Mouse (Mus musculus) erythroblast, embryonic 14.5 days (primary cell): ENCODE measurements around the gene Glcci1. TPM values are rescaled to one million over a fixed set of nuclear protein-coding genes. Genes with fewer than 3 reads are reported as not detected.

ENCODE experiments used
- H3K27me3 ChIP-seq: 2 replicates; pipeline ENCODE4 v1.6.1; 2012; ENCODE audit warnings: inconsistent platforms; ENCODE audit not compliant: control insufficient read depth
- H3K36me3 ChIP-seq: 2 replicates; pipeline ENCODE4 v1.6.1; 2012; ENCODE audit warnings: mild to moderate bottlenecking, inconsistent platforms; ENCODE audit not compliant: control insufficient read depth
- H3K4me1 ChIP-seq: 2 replicates; pipeline ENCODE4 v1.6.1; 2012; ENCODE audit warnings: inconsistent platforms; ENCODE audit not compliant: control insufficient read depth
- H3K4me3 ChIP-seq: replicated peaks from 2 replicates; pipeline ENCODE3; 2012; ENCODE audit warnings: moderate library complexity, mild to moderate bottlenecking, inconsistent platforms
- H3K9me3 ChIP-seq: 2 replicates; pipeline ENCODE4 v1.6.1; 2012; ENCODE audit warnings: low read length, inconsistent platforms, mixed read lengths; ENCODE audit not compliant: control insufficient read depth
- GATA1 ChIP-seq: IDR thresholded peaks from 2 replicates; pipeline ENCODE4 v1.6.1; 2012; ENCODE audit warnings: low read length, inconsistent platforms, mixed read lengths
- TAL1 ChIP-seq: IDR thresholded peaks from 3 replicates; pipeline ENCODE4 v1.6.1; 2012; ENCODE audit warnings: low read length, inconsistent platforms, mixed read lengths
- polyA plus RNA-seq: library from polyadenylated mRNA; stranded (reverse); fragments of >175 nt; gene quantifications from 2 replicates; pipeline ENCODE4 v1.2.3, GENCODE M21; 2012

Glcci1 gene
- polyA plus RNA-seq, 1 experiment = 0.29 TPM

DNA sequence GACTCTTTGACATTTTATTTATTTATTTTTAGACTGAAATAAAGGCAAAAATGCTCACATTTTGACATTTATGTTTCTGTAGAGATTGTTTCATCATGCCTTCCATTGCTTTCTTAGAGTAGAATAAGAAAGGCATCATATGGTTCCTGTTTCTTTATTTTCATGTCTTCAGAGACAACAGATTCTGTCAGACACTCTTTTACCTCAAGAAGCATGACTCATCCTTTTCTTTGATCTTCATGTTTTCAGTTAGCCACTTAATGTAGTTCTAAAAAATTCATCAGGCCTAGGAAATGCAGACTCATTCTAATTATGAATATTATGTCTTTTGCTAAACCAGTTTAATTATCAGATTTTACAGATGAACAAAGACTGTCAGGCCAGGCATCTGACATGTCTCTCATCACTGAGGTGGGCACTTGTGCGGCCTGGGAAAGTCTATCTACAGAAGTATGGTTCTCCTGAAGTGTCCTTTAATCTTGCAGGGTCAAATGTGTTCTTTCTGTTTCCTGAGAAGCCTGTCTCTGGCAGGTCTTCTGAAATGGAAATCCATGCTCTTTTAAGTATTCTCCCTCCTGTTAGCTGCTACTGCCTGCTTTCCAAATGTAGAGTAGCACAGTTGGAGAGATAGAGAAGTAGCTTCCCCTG, 19.3 kb upstream of the Glcci1 start:
- TF ChIP-seq GATA1 (no peak), TAL1 (no peak)
- Histone ChIP-seq H3K36me3 (no peaks in the 10 kb centered on the region), H3K4me1 (peaks cover 54% of the 10 kb centered on the region), H3K4me3 (no peak overlapping the region), H3K27me3 (no peaks in the 10 kb centered on the region), H3K9me3 (no peaks in the 10 kb centered on the region)

- Histone ChIP-seq H3K4me3 (no peak overlapping the region), H3K4me1 (peaks cover 32% of the 10 kb centered on the region), H3K27me3 (peaks cover 5% of the 10 kb centered on the region), H3K9me3 (no peaks in the 10 kb centered on the region), H3K36me3 (no peaks in the 10 kb centered on the region)
- TF ChIP-seq GATA1 (no peak), TAL1 (no peak)
Measured at GRCm38 (mm10) chr6:8492248-8492647, 17.2 kb upstream of the Glcci1 start.

- Histone ChIP-seq H3K27me3 (peaks cover 10% of the 10 kb centered on the region), H3K9me3 (no peaks in the 10 kb centered on the region), H3K4me3 (no peak overlapping the region), H3K4me1 (peaks cover 10% of the 10 kb centered on the region), H3K36me3 (no peaks in the 10 kb centered on the region)
- no peak for TF ChIP-seq GATA1
- no peak for TF ChIP-seq TAL1
Measured at GRCm38 (mm10) chr6:8495109-8495826, 14.1 kb upstream of the Glcci1 start.

GRCm38 (mm10) chr6:8495827-8496222, 13.6 kb upstream of the Glcci1 start:
- no peaks in the 10 kb centered on the region for H3K9me3 ChIP-seq
- no peak for TF ChIP-seq TAL1
- no peak for TF ChIP-seq GATA1
- no peaks in the 10 kb centered on the region for H3K36me3 ChIP-seq
- H3K4me1 ChIP-seq = peaks cover 7% of the 10 kb centered on the region
- H3K27me3 ChIP-seq = peaks cover 10% of the 10 kb centered on the region
- no peak overlapping the region for H3K4me3 ChIP-seq

DNA sequence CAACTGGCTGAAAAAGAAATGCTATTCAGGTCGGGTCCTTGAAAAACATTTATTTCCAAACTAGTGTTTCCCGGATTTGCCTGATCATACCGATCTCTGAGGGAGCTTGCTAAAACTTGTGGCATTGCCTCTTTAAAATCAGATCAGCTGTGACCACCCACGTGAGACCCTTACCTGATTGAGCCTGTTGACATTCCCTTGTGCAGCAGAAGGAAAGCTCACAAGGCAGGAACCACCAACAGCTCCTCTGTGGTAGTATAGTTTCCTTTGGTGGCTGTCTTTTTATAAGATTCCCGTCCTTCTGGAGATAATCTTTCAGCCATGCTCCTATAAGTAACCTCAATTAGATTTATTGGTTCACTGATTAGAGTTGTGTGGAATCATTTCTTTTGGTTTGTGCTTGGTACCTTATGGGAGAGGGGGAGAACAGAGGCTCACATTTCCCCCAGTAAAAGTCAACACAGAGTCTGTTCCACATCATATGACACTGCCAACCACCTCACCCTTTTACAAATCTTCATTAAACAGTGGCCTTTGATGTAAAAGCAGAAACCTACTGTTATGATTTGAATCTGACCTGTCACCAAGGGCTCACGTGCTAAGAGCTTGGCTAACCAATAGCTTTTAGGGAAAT, 12.0 kb upstream of the Glcci1 start:
- H3K4me3 ChIP-seq = no peak overlapping the region
- H3K36me3 ChIP-seq = no peaks in the 10 kb centered on the region
- TF ChIP-seq TAL1 (no peak), GATA1 (no peak)
- H3K9me3 ChIP-seq = no peaks in the 10 kb centered on the region
- peaks cover 18% of the 10 kb centered on the region for H3K27me3 ChIP-seq
- H3K4me1 ChIP-seq = no peaks in the 10 kb centered on the region

- no peak overlapping the region for H3K4me3 ChIP-seq
- no peaks in the 10 kb centered on the region for H3K36me3 ChIP-seq
- TF ChIP-seq TAL1 (no peak), GATA1 (no peak)
- H3K9me3 ChIP-seq = no peaks in the 10 kb centered on the region
- peaks cover 23% of the 10 kb centered on the region for H3K27me3 ChIP-seq
- no peaks in the 10 kb centered on the region for H3K4me1 ChIP-seq
Measured at GRCm38 (mm10) chr6:8497868-8498257, 11.5 kb upstream of the Glcci1 start.

- Histone ChIP-seq H3K27me3 (peaks cover 23% of the 10 kb centered on the region), H3K4me3 (no peak overlapping the region), H3K9me3 (no peaks in the 10 kb centered on the region), H3K4me1 (no peaks in the 10 kb centered on the region), H3K36me3 (no peaks in the 10 kb centered on the region)
- no peak for TF ChIP-seq GATA1
- TF ChIP-seq TAL1 = no peak
Measured at GRCm38 (mm10) chr6:8498961-8499360, 10.4 kb upstream of the Glcci1 start.

- TF ChIP-seq TAL1 (no peak), GATA1 (no peak)
Measured at GRCm38 (mm10) chr6:8503953-8504352, 5.4 kb upstream of the Glcci1 start.

GRCm38 (mm10) chr6:8504521-8505228, 4.7 kb upstream of the Glcci1 start:
- no peaks in the 10 kb centered on the region for H3K9me3 ChIP-seq
- H3K36me3 ChIP-seq = no peaks in the 10 kb centered on the region
- H3K4me3 ChIP-seq = no peak overlapping the region
- H3K4me1 ChIP-seq = peaks cover 17% of the 10 kb centered on the region
- peaks cover 15% of the 10 kb centered on the region for H3K27me3 ChIP-seq
- TF ChIP-seq GATA1 (no peak), TAL1 (no peak)

More at GRCm38 (mm10) chr6:8503953-8504352, 5.4 kb upstream of the Glcci1 start:
- H3K4me1 ChIP-seq = peaks cover 17% of the 10 kb centered on the region
- no peak overlapping the region for H3K4me3 ChIP-seq
- H3K36me3 ChIP-seq = no peaks in the 10 kb centered on the region
- peaks cover 15% of the 10 kb centered on the region for H3K27me3 ChIP-seq
- H3K9me3 ChIP-seq = no peaks in the 10 kb centered on the region
